Mouse (Mus musculus) kidney, embryonic 14.5 days (tissue): ENCODE results near the gene Nid1. TPM values are rescaled to one million over a fixed set of nuclear protein-coding genes. Genes with fewer than 3 reads are reported as not detected.
A peak's percentile ranks its signal among the peaks of the same experiment; 100 is the strongest.

Experiments
- ATAC-seq: fragments of 200-750 bp; cut with Nextera tagmentation; 2 replicates; pipeline ENCODE4 v1.8.0; 2017; ENCODE audit warnings: moderate number of reproducible peaks, mild to moderate bottlenecking, moderate TSS enrichment, moderate library complexity; ENCODE audit not compliant: low FRiP score, low TSS enrichment
- H3K27ac ChIP-seq: fragments of 300-500 bp; sonication (generic); 2 replicates; pipeline ENCODE4 v1.5.1; 2014; ENCODE audit warnings: low read depth, mild to moderate bottlenecking, low read length, moderate library complexity, mixed read lengths
- H3K27me3 ChIP-seq: fragments of 300-500 bp; sonication (generic); 2 replicates; pipeline ENCODE4 v1.6.1; 2014; ENCODE audit warnings: mild to moderate bottlenecking, low read length; ENCODE audit not compliant: control insufficient read depth, insufficient read depth
- H3K36me3 ChIP-seq: fragments of 300-500 bp; sonication (generic); 2 replicates; pipeline ENCODE4 v1.6.1; 2014; ENCODE audit warnings: low read length, mixed read lengths; ENCODE audit not compliant: control insufficient read depth, insufficient read depth
- H3K4me1 ChIP-seq: fragments of 300-500 bp; sonication (generic); 2 replicates; pipeline ENCODE4 v1.6.1; 2014; ENCODE audit warnings: low read length, mixed read lengths; ENCODE audit not compliant: control insufficient read depth, insufficient read depth
- H3K4me2 ChIP-seq: fragments of 300-500 bp; sonication (generic); replicated peaks from 2 replicates; pipeline ENCODE4 v1.6.1; 2014; ENCODE audit warnings: low read depth, mild to moderate bottlenecking, low read length
- H3K4me3 ChIP-seq: fragments of 300-500 bp; sonication (generic); 2 replicates; pipeline ENCODE4 v1.5.1; 2014; ENCODE audit warnings: mild to moderate bottlenecking, low read length
- H3K9ac ChIP-seq: fragments of 300-500 bp; sonication (generic); 2 replicates; pipeline ENCODE4 v1.6.1; 2014; ENCODE audit warnings: low read depth, mild to moderate bottlenecking, low read length, moderate library complexity
- H3K9me3 ChIP-seq: fragments of 300-500 bp; sonication (generic); 2 replicates; pipeline ENCODE4 v1.6.1; 2016; ENCODE audit warnings: low read length; ENCODE audit not compliant: control insufficient read depth
- WGBS: fragments of 180-500 bp; shearing (Covaris S2); extraction: QIAGEN DNeasy Blood & Tissue Kit; methylation state at CpG from one replicate; pipeline ENCODE4 v1.1.7; 2014; 5-methylcytosine and 5-hydroxymethylcytosine counted together
- polyA plus RNA-seq: library from polyadenylated mRNA; unstranded; fragments of >200 nt; fragmentation: Nextera tagmentation; extraction: Ambion mirVana; gene quantifications from 2 replicates; pipeline ENCODE4 v1.2.1, GENCODE M21; 2014

Nid1 gene
- polyA plus RNA-seq, 1 experiment from 2014 or later, result 96.1 TPM

DNA sequence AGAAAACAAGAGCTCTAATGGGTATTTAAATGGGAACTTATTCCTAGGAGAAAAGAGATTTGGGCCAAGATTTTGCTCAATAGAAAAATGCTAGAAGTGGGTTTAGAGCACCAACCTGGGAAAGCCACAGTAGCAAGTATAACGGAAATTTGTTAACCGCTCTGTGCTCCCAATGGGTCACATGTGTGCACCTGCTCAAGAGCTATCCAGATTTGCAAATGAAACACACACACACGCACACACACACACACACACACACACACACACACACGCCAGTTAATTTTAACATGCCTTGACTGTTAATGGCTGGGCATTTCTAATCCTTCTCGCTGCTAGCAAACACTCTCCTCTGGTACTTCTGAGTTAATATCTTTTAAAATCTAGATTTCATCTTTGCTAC is 83.1 kb downstream of the Nid1 start:
- Histone ChIP-seq H3K9ac (no peak overlapping the region), H3K4me3 (no peak overlapping the region), H3K4me1 (no peaks in the 10 kb centered on the region), H3K36me3 (no peaks in the 10 kb centered on the region), H3K4me2 (no peak overlapping the region), H3K27me3 (no peaks in the 10 kb centered on the region), H3K9me3 (no peaks in the 10 kb centered on the region), H3K27ac (no peak overlapping the region)
- 92% methylated on average over 5 of the region's 5 CpGs for WGBS
- ATAC-seq, result no peak

DNA sequence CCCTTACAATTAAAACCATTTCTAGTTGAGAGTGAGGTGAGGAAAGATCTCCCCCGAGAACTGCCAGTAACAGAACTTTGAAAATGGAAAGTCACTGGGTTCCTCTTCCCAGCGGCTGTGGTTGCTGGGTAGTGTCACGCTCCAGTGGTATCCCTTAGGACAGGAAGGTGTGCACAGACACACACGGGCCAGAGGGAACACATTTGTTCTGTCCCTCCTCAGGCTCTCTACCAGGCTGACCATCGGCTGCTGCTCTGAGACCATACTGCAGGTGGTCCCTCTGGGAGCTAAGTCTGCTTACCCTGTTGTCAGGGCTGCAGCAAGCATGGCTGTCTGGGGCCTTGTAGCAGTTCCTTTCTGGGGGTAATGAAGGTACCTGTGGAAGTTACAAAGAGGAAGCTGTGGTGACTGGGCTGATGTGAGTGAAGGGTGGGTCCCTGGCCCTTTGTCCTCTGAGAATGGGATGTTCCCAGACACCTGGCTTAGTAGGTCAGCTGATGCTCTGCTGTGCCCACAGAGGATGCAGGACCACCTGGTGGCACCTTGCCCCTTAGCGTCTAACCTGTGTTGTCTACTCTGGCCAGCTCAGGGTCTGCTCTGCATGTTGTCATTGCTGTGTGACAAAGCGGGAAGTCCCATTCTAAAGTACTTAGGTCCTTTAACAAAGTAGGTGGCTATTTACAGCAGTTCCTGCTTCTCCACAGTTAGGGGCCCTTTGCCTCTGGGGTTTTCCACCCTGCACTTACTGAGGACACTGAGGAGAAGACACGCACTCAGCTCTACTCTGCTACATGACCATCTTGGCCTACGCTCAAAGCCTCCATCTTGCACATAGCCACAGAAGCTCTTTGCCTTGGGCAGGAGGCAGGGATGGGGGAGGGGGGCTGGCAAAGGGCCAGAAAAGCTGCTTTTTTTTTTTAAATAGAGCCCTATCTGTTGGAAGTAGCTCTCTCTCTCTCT is 86.6 kb downstream of the Nid1 start:
- WGBS, result 80% methylated on average over 9 of the region's 9 CpGs
- no peak overlapping the region for H3K27ac ChIP-seq
- no peak overlapping the region for H3K4me3 ChIP-seq
- H3K4me1 ChIP-seq, result no peaks in the 10 kb centered on the region
- no peaks in the 10 kb centered on the region for H3K36me3 ChIP-seq
- H3K4me2 ChIP-seq, result no peak overlapping the region
- H3K9me3 ChIP-seq, result no peaks in the 10 kb centered on the region
- peak; percentile 62 for ATAC-seq
- no peak overlapping the region for H3K9ac ChIP-seq
- H3K27me3 ChIP-seq, result no peaks in the 10 kb centered on the region

DNA sequence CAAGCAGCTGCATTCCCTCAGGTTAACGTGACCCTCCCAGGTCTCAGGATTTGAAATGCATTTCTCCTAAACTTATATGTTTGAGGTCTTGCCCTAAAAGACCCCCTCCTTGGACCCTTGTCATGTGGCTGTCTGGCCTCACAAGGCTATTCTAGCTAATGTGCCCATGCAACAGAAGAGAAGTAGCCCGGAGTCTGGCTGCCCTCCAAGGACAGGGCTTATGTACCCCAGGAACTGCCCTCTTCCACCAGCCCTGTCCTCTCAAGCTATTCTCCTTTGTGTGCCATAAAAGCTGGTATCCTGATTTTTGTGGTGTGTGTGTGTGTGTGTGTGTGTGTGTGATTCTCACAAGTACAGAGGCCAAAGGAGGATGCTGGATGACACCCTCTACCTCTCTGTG is 87.9 kb downstream of the Nid1 start:
- 85% methylated on average over 2 of the region's 2 CpGs for WGBS
- Histone ChIP-seq H3K9ac (no peak overlapping the region), H3K4me2 (no peak overlapping the region), H3K27me3 (no peaks in the 10 kb centered on the region), H3K9me3 (no peaks in the 10 kb centered on the region), H3K4me1 (no peaks in the 10 kb centered on the region), H3K4me3 (no peak overlapping the region), H3K36me3 (no peaks in the 10 kb centered on the region), H3K27ac (no peak overlapping the region)
- no peak for ATAC-seq

DNA sequence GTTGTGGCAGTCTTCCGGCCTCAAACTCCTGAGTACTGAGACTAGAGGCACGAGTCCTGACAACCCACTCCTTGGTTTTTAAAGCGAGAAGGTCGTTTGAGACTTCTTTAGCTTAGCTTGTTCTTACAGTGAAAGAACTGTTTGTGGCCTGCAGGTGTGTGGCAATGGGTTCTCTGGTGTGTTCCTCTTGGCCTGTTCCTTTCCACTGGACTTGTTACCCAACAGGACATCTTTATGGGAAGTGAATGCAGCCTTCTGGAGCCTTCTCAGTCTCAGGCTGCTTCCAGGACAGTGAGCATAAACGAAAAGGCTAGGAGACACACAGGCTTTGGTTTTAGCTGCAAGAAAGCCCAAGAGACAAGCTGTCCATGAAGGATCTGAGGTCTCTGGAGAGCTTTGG is 88.5 kb downstream of the Nid1 start:
- H3K4me1 ChIP-seq, result no peaks in the 10 kb centered on the region
- no peak for ATAC-seq
- H3K4me2 ChIP-seq, result no peak overlapping the region
- H3K36me3 ChIP-seq, result no peaks in the 10 kb centered on the region
- H3K27me3 ChIP-seq, result no peaks in the 10 kb centered on the region
- no peak overlapping the region for H3K27ac ChIP-seq
- no peak overlapping the region for H3K4me3 ChIP-seq
- no peak overlapping the region for H3K9ac ChIP-seq
- 87% methylated on average over 5 of the region's 5 CpGs for WGBS
- H3K9me3 ChIP-seq, result no peaks in the 10 kb centered on the region

DNA sequence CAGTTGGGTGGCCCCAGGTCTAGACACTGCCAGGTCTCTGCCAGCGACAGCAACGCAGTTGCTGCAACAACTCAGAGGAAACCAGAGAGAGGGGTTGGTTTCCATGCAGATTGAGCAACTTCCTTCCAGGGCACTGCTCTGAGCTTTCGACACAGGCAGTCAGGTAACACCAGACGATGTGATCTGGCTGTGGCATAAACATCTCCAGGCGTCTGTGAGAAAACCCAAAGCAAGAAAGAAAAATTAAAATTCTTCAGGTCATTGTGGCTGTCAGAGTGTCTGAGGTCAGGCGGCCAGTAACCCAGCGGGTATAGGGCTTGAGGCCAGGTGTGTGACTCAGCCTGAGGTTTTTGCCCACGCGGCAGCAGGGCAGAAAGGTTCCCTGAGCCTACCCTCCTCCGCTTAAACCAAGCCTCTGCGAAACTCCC is 91.8 kb downstream of the Nid1 start:
- Histone ChIP-seq H3K27me3 (no peaks in the 10 kb centered on the region), H3K4me2 (no peak overlapping the region), H3K4me1 (no peaks in the 10 kb centered on the region; the same call in 1 of the 2 replicates), H3K36me3 (no peaks in the 10 kb centered on the region), H3K4me3 (no peak overlapping the region), H3K27ac (no peak overlapping the region), H3K9ac (no peak overlapping the region), H3K9me3 (no peaks in the 10 kb centered on the region)
- 71% methylated on average over 11 of the region's 11 CpGs for WGBS
- ATAC-seq, result no peak

DNA sequence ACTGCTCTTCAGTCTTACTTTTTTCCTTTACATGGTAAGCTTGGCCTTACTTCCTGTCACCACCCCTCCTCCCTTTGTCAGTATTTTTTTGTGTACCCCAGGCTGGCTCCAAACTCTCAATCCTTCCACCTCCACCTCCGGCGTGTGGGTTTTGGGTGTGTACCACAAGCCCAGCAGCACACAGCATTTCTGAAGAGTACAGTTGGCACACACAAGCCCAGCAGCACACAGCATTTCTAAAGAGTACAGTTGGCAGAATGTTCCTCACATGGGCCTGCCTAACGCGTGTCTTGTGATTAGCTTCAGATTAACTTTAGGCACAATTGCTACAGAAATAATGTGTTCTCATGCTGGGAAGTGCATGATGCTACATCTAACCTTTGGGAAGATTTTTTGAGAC is 93.6 kb downstream of the Nid1 start:
- no peaks in the 10 kb centered on the region for H3K27me3 ChIP-seq
- H3K4me3 ChIP-seq, result no peak overlapping the region
- no peak overlapping the region for H3K27ac ChIP-seq
- H3K9ac ChIP-seq, result no peak overlapping the region
- H3K4me2 ChIP-seq, result no peak overlapping the region
- H3K36me3 ChIP-seq, result no peaks in the 10 kb centered on the region
- H3K9me3 ChIP-seq, result no peaks in the 10 kb centered on the region
- ATAC-seq, result no peak
- 92% methylated on average over 4 of the region's 4 CpGs for WGBS
- peaks cover 10% of the 10 kb centered on the region; the same call in 1 of the 2 replicates for H3K4me1 ChIP-seq

DNA sequence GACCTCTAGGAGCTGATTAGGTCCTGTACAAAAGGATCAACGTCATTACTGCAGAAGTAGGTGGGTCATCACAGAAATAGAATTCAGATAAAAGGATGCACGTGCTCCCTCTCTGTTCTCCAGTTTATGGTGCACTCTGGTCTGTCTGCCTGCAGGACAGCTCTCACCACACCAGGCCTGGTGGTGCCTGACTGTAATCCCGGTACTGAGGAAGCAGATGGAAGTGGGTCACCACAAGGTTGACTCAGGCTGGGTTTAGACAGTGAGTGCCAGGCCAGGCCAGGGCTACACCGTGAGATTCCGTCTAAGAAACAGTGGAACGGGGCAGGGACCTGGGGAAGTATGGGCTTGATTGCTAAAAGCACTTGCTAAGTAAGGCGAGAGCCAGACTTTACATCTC is 94.6 kb downstream of the Nid1 start:
- H3K36me3 ChIP-seq, result no peaks in the 10 kb centered on the region
- no peak for ATAC-seq
- WGBS, result 91% methylated on average over 7 of the region's 7 CpGs

DNA sequence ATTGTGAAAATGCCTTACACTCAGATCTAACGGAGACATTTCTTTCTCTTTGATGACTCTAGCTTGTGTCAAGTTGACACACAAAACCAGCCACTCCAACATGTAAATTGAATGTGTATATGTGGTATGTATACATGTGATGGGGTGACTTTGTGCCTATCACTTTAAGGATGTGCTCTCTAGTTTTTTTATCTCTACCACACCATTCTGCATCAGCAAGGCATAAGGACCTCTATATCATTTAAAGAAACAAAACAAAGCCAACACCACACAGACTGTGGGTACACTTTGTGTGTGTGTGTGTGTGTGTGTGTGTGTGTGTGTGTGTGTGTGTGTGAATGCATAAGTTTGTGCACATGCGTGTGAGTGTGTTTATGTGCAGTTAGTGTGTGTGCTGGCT is 99.2 kb downstream of the Nid1 start:
- 83% methylated on average over 2 of the region's 2 CpGs for WGBS
- no peak for ATAC-seq
- no peak overlapping the region for H3K9ac ChIP-seq

More for the DNA sequence above, 94.6 kb downstream of the Nid1 start:
- no peak overlapping the region for H3K9ac ChIP-seq
- no peak overlapping the region for H3K27ac ChIP-seq
- H3K27me3 ChIP-seq, result no peaks in the 10 kb centered on the region
- no peak overlapping the region for H3K4me3 ChIP-seq
- no peaks in the 10 kb centered on the region for H3K9me3 ChIP-seq
- peaks cover 14% of the 10 kb centered on the region; the same call in 1 of the 2 replicates for H3K4me1 ChIP-seq
- no peak overlapping the region for H3K4me2 ChIP-seq

DNA sequence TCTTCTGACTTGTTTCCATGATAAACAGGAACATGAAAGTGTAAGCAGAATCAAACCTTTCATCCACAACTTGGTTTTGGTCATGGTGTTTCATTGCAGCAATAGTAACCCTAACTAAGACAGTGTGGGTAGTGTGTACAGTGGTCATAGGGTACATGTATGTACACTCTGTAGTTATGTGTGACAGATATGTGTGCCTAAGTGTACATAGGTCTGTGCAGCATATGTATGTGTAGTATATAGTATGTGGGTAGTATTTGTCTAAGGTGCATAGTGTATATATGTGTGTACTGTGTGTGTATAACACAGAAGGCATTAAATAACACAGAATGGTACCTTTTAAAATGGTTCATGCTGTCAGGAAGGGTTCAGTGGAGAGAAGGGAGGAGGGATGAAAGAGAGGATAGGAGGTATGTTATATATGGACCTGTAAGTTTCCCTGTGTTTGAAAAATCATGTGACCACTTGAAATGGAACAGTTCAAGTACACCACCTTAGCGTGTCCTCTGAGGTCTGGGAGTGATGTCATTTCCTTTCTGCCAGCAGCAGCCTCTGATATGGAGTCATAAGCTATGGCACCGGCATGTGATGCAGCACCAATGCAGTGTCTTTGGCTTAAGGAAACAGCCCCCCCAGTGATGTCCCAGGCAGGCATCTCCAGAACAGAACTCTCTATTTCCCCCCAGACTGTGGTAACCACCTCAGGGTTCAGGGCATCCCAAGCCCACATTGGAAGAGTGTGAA is 100.1 kb downstream of the Nid1 start:
- Histone ChIP-seq H3K9ac (no peak overlapping the region), H3K4me1 (peaks cover 14% of the 10 kb centered on the region; the same call in 1 of the 2 replicates), H3K4me2 (no peak overlapping the region), H3K4me3 (no peak overlapping the region), H3K27ac (no peak overlapping the region), H3K9me3 (no peaks in the 10 kb centered on the region), H3K27me3 (no peaks in the 10 kb centered on the region), H3K36me3 (no peaks in the 10 kb centered on the region)
- no peak for ATAC-seq
- 81% methylated on average over 2 of the region's 2 CpGs for WGBS

More for the DNA sequence above, 99.2 kb downstream of the Nid1 start:
- Histone ChIP-seq H3K4me2 (no peak overlapping the region), H3K9me3 (no peaks in the 10 kb centered on the region), H3K4me3 (no peak overlapping the region), H3K4me1 (peaks cover 14% of the 10 kb centered on the region; the same call in 1 of the 2 replicates), H3K36me3 (no peaks in the 10 kb centered on the region), H3K27me3 (no peaks in the 10 kb centered on the region), H3K27ac (no peak overlapping the region)
